Mouse (Mus musculus): ENCODE data around the gene Zfp598.

GRCm38 (mm10) chr17:24723881-24724180, 54.3 kb downstream of the Zfp598 start:
- TF ChIP-seq CTCF (IDR thresholded peaks at IDR 0.05; ENCODE audit: extremely low read depth, insufficient read depth, insufficient read length, insufficient replicate concordance) (no peak), POLR2A (IDR thresholded peaks at IDR 0.05; ENCODE audit: low read depth, low read length) (no peak)
